Mouse (Mus musculus): ENCODE results near the gene Nacc2. TPM values are rescaled to one million over a fixed set of nuclear protein-coding genes. Genes with fewer than 3 reads are reported as not detected.

The Nacc2 gene
- total and polyA plus RNA-seq, 2 experiments = 6.0 to 22.2 TPM

DNA sequence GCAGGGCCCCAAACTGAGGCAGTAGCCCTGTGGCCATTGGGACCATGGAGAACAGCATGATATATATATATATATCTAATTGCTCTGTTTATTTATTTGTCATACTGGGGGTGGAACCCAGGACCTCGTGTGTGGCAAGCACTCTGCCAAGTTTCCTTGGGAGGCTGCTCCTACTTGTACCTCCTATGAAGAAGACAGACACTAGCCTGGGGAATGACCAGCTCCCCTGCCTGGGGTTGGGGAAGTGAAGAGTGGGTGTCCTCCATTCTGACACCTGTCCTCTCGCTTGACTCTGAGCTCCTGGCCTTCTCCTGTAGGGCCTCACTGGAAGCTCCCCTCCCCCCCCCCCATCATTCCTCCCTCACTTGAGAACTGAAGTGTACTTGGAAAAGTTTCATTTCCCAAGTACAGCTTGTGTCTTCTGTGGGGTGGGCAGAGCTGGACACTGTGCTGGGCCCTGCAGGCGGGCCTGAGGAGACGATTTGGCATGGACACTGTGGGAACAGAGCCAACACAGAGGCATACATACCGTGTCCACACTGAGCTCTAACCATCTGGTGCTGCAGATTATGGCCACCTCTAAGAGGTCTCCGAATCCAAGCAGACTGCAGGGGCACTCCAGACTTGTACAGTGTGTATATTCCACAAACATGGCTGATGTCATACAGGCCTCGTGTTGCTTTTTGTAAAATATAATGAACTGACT is 23.5 kb upstream of the Nacc2 start:
- Histone ChIP-seq H3K36me3 (ENCODE audit: control insufficient read depth, insufficient read depth, low read length) (no peaks in the 10 kb centered on the region), H3K4me3 (ENCODE audit: insufficient read depth, low read depth, low read length) (no peak overlapping the region), H3K27ac (replicated peaks; ENCODE audit: insufficient read depth, low read depth, low read length) (no peak overlapping the region), H3K4me1 (ENCODE audit: control insufficient read depth, insufficient read depth, low read length) (no peaks in the 10 kb centered on the region), H3K79me2 (ENCODE audit: control insufficient read depth, insufficient read depth, low read length) (no peaks in the 10 kb centered on the region), H3K9ac (ENCODE audit: low read depth, low read length) (no peak overlapping the region), H3K27me3 (ENCODE audit: control insufficient read depth, insufficient read depth, low read length) (no peaks in the 10 kb centered on the region)
- 60% methylated on average over 7 of the region's 7 CpGs for WGBS
- DNase-seq (ENCODE audit: extremely low read depth, low read depth, low spot score) = no peak
- no peak for TF ChIP-seq CTCF (IDR thresholded peaks at IDR 0.05; ENCODE audit: low read depth, low read length)
- TF ChIP-seq POLR2A (IDR thresholded peaks at IDR 0.05; ENCODE audit: extremely low read depth, insufficient read depth, low read length) = no peak

DNA sequence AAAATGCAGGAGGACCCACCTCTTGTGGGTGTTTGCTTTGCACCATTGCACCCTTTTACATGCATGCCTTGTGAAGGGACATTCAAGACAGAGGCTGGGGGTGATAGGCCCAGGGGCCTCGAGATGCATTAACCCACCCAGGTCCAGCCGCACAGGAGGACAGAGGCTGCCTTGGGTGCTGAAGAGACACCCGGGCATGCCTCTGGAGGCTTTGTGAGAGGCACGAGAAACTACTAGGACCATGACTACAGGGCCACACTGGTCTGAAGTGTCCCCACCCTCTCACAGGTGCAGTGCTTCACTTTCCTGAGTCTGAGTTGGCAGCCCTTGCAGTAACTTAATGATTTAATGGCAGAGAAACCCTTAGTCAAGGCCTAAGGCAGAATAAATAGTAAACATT is 22.1 kb upstream of the Nacc2 start:
- no peak overlapping the region for H3K9ac ChIP-seq (ENCODE audit: low read depth, low read length)
- H3K36me3 ChIP-seq (ENCODE audit: control insufficient read depth, insufficient read depth, low read length) = no peaks in the 10 kb centered on the region
- no peak overlapping the region for H3K4me3 ChIP-seq (ENCODE audit: insufficient read depth, low read depth, low read length)
- H3K27me3 ChIP-seq (ENCODE audit: control insufficient read depth, insufficient read depth, low read length) = no peaks in the 10 kb centered on the region
- no peak for TF ChIP-seq CTCF (IDR thresholded peaks at IDR 0.05; ENCODE audit: low read depth, low read length)
- no peak for TF ChIP-seq POLR2A (IDR thresholded peaks at IDR 0.05; ENCODE audit: extremely low read depth, insufficient read depth, low read length)
- H3K79me2 ChIP-seq (ENCODE audit: control insufficient read depth, insufficient read depth, low read length) = no peaks in the 10 kb centered on the region
- H3K4me1 ChIP-seq (ENCODE audit: control insufficient read depth, insufficient read depth, low read length) = peaks cover 7% of the 10 kb centered on the region
- no peak overlapping the region for H3K27ac ChIP-seq (replicated peaks; ENCODE audit: insufficient read depth, low read depth, low read length)
- no peak for DNase-seq (ENCODE audit: extremely low read depth, low read depth, low spot score)
- 92% methylated on average over 4 of the region's 4 CpGs for WGBS

DNA sequence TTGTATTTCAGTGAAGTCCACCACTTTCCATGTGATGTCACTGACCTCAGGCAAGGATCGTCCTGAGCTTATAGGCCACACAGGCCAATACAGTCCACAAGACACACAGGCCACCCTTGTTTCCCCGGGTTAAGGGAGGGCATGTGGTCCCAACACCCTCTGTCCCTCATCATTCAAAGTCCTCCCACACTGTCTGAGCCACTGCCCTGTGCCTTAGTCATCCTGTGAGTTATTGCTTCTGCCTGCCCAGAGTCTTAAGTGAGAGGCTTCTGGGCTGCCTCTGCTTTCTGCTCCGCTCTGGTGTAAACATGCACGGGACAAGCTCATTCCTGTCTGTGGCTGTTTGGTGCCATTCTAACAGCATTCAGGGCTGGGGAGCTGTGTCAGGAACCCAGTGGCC is 21.3 kb upstream of the Nacc2 start:
- Histone ChIP-seq H3K27ac (replicated peaks; ENCODE audit: insufficient read depth, low read depth, low read length) (no peak overlapping the region), H3K36me3 (ENCODE audit: control insufficient read depth, insufficient read depth, low read length) (no peaks in the 10 kb centered on the region), H3K9ac (ENCODE audit: low read depth, low read length) (no peak overlapping the region), H3K4me3 (ENCODE audit: insufficient read depth, low read depth, low read length) (no peak overlapping the region), H3K27me3 (ENCODE audit: control insufficient read depth, insufficient read depth, low read length) (no peaks in the 10 kb centered on the region), H3K79me2 (ENCODE audit: control insufficient read depth, insufficient read depth, low read length) (no peaks in the 10 kb centered on the region), H3K4me1 (ENCODE audit: control insufficient read depth, insufficient read depth, low read length) (peaks cover 7% of the 10 kb centered on the region)
- DNase-seq (ENCODE audit: extremely low read depth, low read depth, low spot score) = no peak
- TF ChIP-seq CTCF (IDR thresholded peaks at IDR 0.05; ENCODE audit: low read depth, low read length) = no peak
- no peak for TF ChIP-seq POLR2A (IDR thresholded peaks at IDR 0.05; ENCODE audit: extremely low read depth, insufficient read depth, low read length)
- WGBS = 85% methylated on average over 4 of the region's 4 CpGs

DNA sequence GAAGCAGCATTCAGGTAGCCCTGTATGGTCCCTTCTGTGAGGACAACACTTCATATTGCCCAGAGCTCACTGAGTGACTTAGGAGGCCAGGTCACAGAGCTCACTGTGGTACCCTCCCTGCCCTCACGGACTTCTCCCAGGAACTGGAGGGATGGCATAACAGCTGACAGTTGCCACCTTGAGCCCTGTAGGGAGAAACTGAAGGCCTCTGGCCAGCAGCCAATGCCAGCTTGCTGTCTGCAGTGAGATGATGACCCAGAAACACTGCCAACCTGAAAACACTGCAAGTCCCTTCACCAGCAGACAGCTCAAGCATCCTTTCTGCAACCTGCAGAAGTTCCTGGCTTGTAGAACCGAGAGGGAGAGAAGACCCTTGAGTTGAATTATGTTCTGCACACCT is 20.5 kb upstream of the Nacc2 start:
- H3K79me2 ChIP-seq (ENCODE audit: control insufficient read depth, insufficient read depth, low read length) = peaks cover 6% of the 10 kb centered on the region
- no peak overlapping the region for H3K9ac ChIP-seq (ENCODE audit: low read depth, low read length)
- 60% methylated on average over 2 of the region's 2 CpGs for WGBS
- H3K4me3 ChIP-seq (ENCODE audit: insufficient read depth, low read depth, low read length) = no peak overlapping the region
- no peak overlapping the region for H3K27ac ChIP-seq (replicated peaks; ENCODE audit: insufficient read depth, low read depth, low read length)
- no peaks in the 10 kb centered on the region for H3K36me3 ChIP-seq (ENCODE audit: control insufficient read depth, insufficient read depth, low read length)
- H3K27me3 ChIP-seq (ENCODE audit: control insufficient read depth, insufficient read depth, low read length) = no peaks in the 10 kb centered on the region
- no peak for TF ChIP-seq POLR2A (IDR thresholded peaks at IDR 0.05; ENCODE audit: extremely low read depth, insufficient read depth, low read length)
- TF ChIP-seq CTCF (IDR thresholded peaks at IDR 0.05; ENCODE audit: low read depth, low read length) = no peak
- peaks cover 15% of the 10 kb centered on the region for H3K4me1 ChIP-seq (ENCODE audit: control insufficient read depth, insufficient read depth, low read length)
- DNase-seq (ENCODE audit: extremely low read depth, low read depth, low spot score) = no peak

DNA sequence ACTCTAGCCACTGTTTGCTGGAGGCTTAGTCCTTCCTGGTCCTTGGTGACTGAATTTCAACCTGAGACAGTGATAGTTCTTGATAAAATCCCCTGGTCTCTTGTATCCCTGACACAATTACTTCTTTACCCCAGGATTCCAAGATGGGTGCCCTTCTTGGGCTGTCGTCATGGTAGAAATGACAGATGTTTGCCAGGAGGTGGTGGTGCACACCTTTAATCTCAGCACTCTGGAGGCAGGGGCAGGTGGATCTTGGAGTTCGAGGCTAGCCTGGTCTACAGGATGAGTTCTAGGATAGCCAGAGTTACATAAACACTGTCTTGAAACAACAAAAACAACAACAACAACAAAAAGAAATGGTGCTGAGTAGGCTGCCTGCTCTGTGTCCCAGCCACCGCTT is 20.0 kb upstream of the Nacc2 start:
- Histone ChIP-seq H3K79me2 (ENCODE audit: control insufficient read depth, insufficient read depth, low read length) (peaks cover 11% of the 10 kb centered on the region), H3K4me1 (ENCODE audit: control insufficient read depth, insufficient read depth, low read length) (peaks cover 16% of the 10 kb centered on the region), H3K4me3 (ENCODE audit: insufficient read depth, low read depth, low read length) (no peak overlapping the region), H3K27ac (replicated peaks; ENCODE audit: insufficient read depth, low read depth, low read length) (no peak overlapping the region), H3K27me3 (ENCODE audit: control insufficient read depth, insufficient read depth, low read length) (no peaks in the 10 kb centered on the region), H3K9ac (ENCODE audit: low read depth, low read length) (no peak overlapping the region), H3K36me3 (ENCODE audit: control insufficient read depth, insufficient read depth, low read length) (no peaks in the 10 kb centered on the region)
- WGBS = 96% methylated on average over 3 of the region's 3 CpGs
- TF ChIP-seq CTCF (IDR thresholded peaks at IDR 0.05; ENCODE audit: low read depth, low read length) (no peak), POLR2A (IDR thresholded peaks at IDR 0.05; ENCODE audit: extremely low read depth, insufficient read depth, low read length) (no peak)
- no peak for DNase-seq (ENCODE audit: extremely low read depth, low read depth, low spot score)

DNA sequence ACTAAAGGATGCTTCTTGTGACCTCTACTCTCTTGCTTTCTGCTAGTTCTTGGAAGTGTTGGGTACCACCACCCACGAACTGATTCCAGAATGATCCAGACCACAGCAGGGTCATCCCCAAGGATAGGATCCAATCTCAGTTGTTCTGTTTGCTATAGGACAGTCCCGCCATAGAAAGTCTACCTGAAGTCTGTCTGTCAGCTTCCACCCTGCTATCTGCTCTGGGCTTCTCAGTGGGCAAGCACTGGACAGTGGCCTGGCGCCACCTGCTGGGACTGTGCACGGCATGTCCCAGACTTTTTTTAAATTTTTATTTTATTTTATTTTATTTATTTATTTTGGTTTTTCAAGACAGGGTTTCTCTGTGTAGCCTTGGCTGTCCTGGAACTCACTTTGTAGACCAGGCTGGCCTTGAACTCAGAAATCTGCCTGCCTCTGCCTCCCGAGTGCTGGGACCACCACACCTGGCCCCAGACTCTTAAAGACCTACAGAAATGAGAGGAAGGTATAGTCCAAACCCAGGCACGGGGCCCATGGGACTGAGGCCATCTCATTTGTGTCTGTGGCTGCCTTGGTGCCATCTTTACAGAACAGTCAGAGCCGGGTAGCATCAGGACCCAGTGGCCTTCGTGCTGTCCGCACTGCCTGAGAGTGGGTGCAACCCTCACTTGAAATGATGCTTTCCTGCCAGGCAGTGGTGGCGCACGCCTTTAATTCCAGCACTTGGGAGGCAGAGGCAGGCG is 19.0 kb upstream of the Nacc2 start:
- Histone ChIP-seq H3K4me3 (ENCODE audit: insufficient read depth, low read depth, low read length) (no peak overlapping the region), H3K27ac (replicated peaks; ENCODE audit: insufficient read depth, low read depth, low read length) (no peak overlapping the region), H3K4me1 (ENCODE audit: control insufficient read depth, insufficient read depth, low read length) (peaks cover 16% of the 10 kb centered on the region), H3K9ac (ENCODE audit: low read depth, low read length) (no peak overlapping the region), H3K27me3 (ENCODE audit: control insufficient read depth, insufficient read depth, low read length) (no peaks in the 10 kb centered on the region), H3K79me2 (ENCODE audit: control insufficient read depth, insufficient read depth, low read length) (peaks cover 13% of the 10 kb centered on the region), H3K36me3 (ENCODE audit: control insufficient read depth, insufficient read depth, low read length) (no peaks in the 10 kb centered on the region)
- DNase-seq (ENCODE audit: extremely low read depth, low read depth, low spot score) = no peak
- peak; percentile 89 for TF ChIP-seq CTCF (IDR thresholded peaks at IDR 0.05; ENCODE audit: low read depth, low read length)
- TF ChIP-seq POLR2A (IDR thresholded peaks at IDR 0.05; ENCODE audit: extremely low read depth, insufficient read depth, low read length) = no peak
- WGBS = 63% methylated on average over 12 of the region's 12 CpGs
